Mouse (Mus musculus): Measurements from ENCODE around the gene Adamts13.

DNA sequence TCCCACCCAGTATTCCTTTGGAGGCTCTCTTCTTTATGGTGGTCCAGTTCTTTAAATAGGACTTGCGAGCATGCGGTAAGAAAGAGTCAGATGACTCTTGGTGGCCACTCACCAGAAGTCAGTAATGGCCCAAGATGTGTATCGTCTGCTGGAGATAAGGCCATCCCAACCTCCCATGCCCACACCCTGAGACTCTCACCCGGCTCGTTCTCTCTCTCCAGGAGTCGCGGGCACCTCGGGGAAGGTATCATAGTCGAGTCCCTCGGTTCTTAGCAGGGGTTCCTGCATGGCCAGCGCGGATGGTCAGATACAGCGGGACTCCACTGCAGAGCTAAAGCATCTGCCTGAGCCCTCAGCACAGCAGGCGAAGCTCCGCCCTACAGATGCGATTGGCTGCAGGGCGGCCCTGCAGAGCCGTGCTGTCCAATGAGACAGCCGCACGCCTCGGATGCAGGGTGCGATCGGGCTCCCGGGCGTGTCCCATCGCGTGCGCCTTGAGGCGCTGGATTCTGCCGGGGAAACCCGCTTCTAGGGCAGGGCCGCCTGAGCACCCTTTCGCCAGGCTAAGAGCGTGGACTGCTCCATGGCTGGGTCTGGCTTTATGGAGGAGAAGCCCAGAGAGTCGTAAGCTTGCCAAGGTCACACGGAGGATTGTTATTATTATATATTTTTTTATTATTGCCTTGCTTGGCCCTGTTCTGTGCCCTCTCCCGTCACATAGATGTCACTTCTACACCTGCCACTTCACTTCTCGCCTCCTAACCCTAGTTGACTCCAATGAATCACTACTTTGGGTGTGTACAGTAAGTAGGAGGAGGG lies 54.6 kb downstream of the Adamts13 start, which contains the start of gene Slc2a6:
- no peak for TF ChIP-seq CTCF (IDR thresholded peaks at IDR 0.05; ENCODE audit: control insufficient read depth, insufficient read depth, low read length)
- no peak; the same call in 1 of the 2 replicates for TF ChIP-seq POLR2A (IDR thresholded peaks at IDR 0.05; ENCODE audit: borderline replicate concordance, control insufficient read depth, low read depth, low read length)

Measured in bone marrow, adult 2 months (tissue).